Mouse (Mus musculus): ENCODE measurements around the gene Myo16.

The Myo16 gene

GRCm38 (mm10) chr8:10175976-10176375, 22.3 kb downstream of the Myo16 start:
- no peak for DNase-seq (ENCODE audit: low read depth)

GRCm38 (mm10) chr8:10177131-10177530, 23.4 kb downstream of the Myo16 start:
- no peak for DNase-seq (ENCODE audit: low read depth)

- DNase-seq (ENCODE audit: low read depth): no peak
Observed at GRCm38 (mm10) chr8:10178986-10179385, 25.3 kb downstream of the Myo16 start.

- no peak for DNase-seq (ENCODE audit: low read depth)
Observed at GRCm38 (mm10) chr8:10190607-10191006, 36.9 kb downstream of the Myo16 start.

GRCm38 (mm10) chr8:10198164-10198563, 44.5 kb downstream of the Myo16 start:
- DNase-seq (ENCODE audit: low read depth): no peak

GRCm38 (mm10) chr8:10199301-10199700, 45.6 kb downstream of the Myo16 start:
- no peak for DNase-seq (ENCODE audit: low read depth)

- DNase-seq (ENCODE audit: low read depth): no peak
Observed at GRCm38 (mm10) chr8:10200042-10200441, 46.3 kb downstream of the Myo16 start.

GRCm38 (mm10) chr8:10215023-10215422, 61.3 kb downstream of the Myo16 start:
- no peak for DNase-seq (ENCODE audit: low read depth)

GRCm38 (mm10) chr8:10219761-10220276, 66.1 kb downstream of the Myo16 start:
- no peak for DNase-seq (ENCODE audit: low read depth)

GRCm38 (mm10) chr8:10222770-10223169, 69.1 kb downstream of the Myo16 start:
- no peak for DNase-seq (ENCODE audit: low read depth)

- DNase-seq (ENCODE audit: low read depth): no peak
Observed at GRCm38 (mm10) chr8:10223528-10224194, 70.0 kb downstream of the Myo16 start.

GRCm38 (mm10) chr8:10224305-10224971, 70.7 kb downstream of the Myo16 start:
- DNase-seq (ENCODE audit: low read depth): no peak

- DNase-seq (ENCODE audit: low read depth): no peak
Observed at GRCm38 (mm10) chr8:10225018-10225417, 71.3 kb downstream of the Myo16 start.

- DNase-seq (ENCODE audit: low read depth): peak; percentile 26
Observed at GRCm38 (mm10) chr8:10230746-10231369, 77.1 kb downstream of the Myo16 start.

- DNase-seq (ENCODE audit: low read depth): no peak
Observed at GRCm38 (mm10) chr8:10234516-10234915, 80.8 kb downstream of the Myo16 start.

GRCm38 (mm10) chr8:10243344-10243743, 89.6 kb downstream of the Myo16 start:
- no peak for DNase-seq (ENCODE audit: low read depth)

GRCm38 (mm10) chr8:10249156-10249555, 95.4 kb downstream of the Myo16 start:
- no peak for DNase-seq (ENCODE audit: low read depth)

- no peak for DNase-seq (ENCODE audit: low read depth)
Observed at GRCm38 (mm10) chr8:10255741-10256140, 102.0 kb downstream of the Myo16 start.

- DNase-seq (ENCODE audit: low read depth): no peak
Observed at GRCm38 (mm10) chr8:10256563-10256962, 102.9 kb downstream of the Myo16 start.

GRCm38 (mm10) chr8:10270094-10270493, 116.4 kb downstream of the Myo16 start:
- no peak for DNase-seq (ENCODE audit: low read depth)

GRCm38 (mm10) chr8:10292600-10292999, 138.9 kb downstream of the Myo16 start:
- no peak for DNase-seq (ENCODE audit: low read depth)

GRCm38 (mm10) chr8:10300797-10301196, 147.1 kb downstream of the Myo16 start:
- DNase-seq (ENCODE audit: low read depth): peak; percentile 34

GRCm38 (mm10) chr8:10303061-10303460, 149.3 kb downstream of the Myo16 start:
- DNase-seq (ENCODE audit: low read depth): no peak

Measured in naive thymus-derived CD4-positive, alpha-beta T cell, adult 2 months (primary cell).